Mouse (Mus musculus) urinary bladder, postnatal 14 days (tissue): ENCODE data around the gene Cacna2d1.

Source experiments
- DNase-seq: peaks from one replicate; pipeline ENCODE4 v3.0.0; 2021; ENCODE audit warnings: low spot score

Cacna2d1 gene

GRCm38 (mm10) chr5:15983354-15983753 lies 48.9 kb downstream of the Cacna2d1 start:
- DNase-seq, result no peak

- no peak for DNase-seq
Observed at GRCm38 (mm10) chr5:15985228-15985858, 50.9 kb downstream of the Cacna2d1 start.

- DNase-seq, result no peak
Observed at GRCm38 (mm10) chr5:15985901-15986300, 51.4 kb downstream of the Cacna2d1 start.

- DNase-seq, result no peak
Observed at GRCm38 (mm10) chr5:15991428-15992139, 57.1 kb downstream of the Cacna2d1 start.

GRCm38 (mm10) chr5:15993252-15993944 lies 58.9 kb downstream of the Cacna2d1 start:
- DNase-seq, result no peak

GRCm38 (mm10) chr5:15997190-15997589 lies 62.7 kb downstream of the Cacna2d1 start:
- DNase-seq, result no peak

GRCm38 (mm10) chr5:15997769-15998168 lies 63.3 kb downstream of the Cacna2d1 start:
- DNase-seq, result no peak

- no peak for DNase-seq
Observed at GRCm38 (mm10) chr5:16000917-16001316, 66.4 kb downstream of the Cacna2d1 start.

GRCm38 (mm10) chr5:16002431-16003063 lies 68.1 kb downstream of the Cacna2d1 start:
- no peak for DNase-seq

- DNase-seq, result no peak
Observed at GRCm38 (mm10) chr5:16004305-16004704, 69.8 kb downstream of the Cacna2d1 start.

GRCm38 (mm10) chr5:16006964-16007363 lies 72.5 kb downstream of the Cacna2d1 start:
- no peak for DNase-seq

GRCm38 (mm10) chr5:16013649-16014048 lies 79.2 kb downstream of the Cacna2d1 start:
- no peak for DNase-seq

GRCm38 (mm10) chr5:16014392-16014791 lies 79.9 kb downstream of the Cacna2d1 start:
- DNase-seq, result no peak

GRCm38 (mm10) chr5:16024626-16025417 lies 90.3 kb downstream of the Cacna2d1 start:
- DNase-seq, result no peak

GRCm38 (mm10) chr5:16028881-16029280 lies 94.4 kb downstream of the Cacna2d1 start:
- DNase-seq, result no peak

GRCm38 (mm10) chr5:16029481-16029880 lies 95.0 kb downstream of the Cacna2d1 start:
- DNase-seq, result no peak

- DNase-seq, result no peak
Observed at GRCm38 (mm10) chr5:16033569-16033968, 99.1 kb downstream of the Cacna2d1 start.

- DNase-seq, result no peak
Observed at GRCm38 (mm10) chr5:16035259-16035658, 100.8 kb downstream of the Cacna2d1 start.

- no peak for DNase-seq
Observed at GRCm38 (mm10) chr5:16045147-16045878, 110.8 kb downstream of the Cacna2d1 start.

GRCm38 (mm10) chr5:16047452-16048191 lies 113.1 kb downstream of the Cacna2d1 start:
- peak; percentile 28 for DNase-seq
